Mouse (Mus musculus) naive thymus-derived CD4-positive, alpha-beta T cell, adult 2 months (primary cell): ENCODE data around the gene Glt1d1.
"Not testable (repeated sequence)": the region's sequence is repeated elsewhere in the genome, so short reads cannot be mapped to it uniquely, and the experiment has no call there.

Experiments
- DNase-seq: peaks from one replicate; pipeline ENCODE4 v3.0.0-alpha.2; 2011; ENCODE audit warnings: low read depth

The Glt1d1 gene

GRCm38 (mm10) chr5:127699679-127700078 lies 67.6 kb downstream of the Glt1d1 start:
- no peak for DNase-seq

GRCm38 (mm10) chr5:127700156-127700555 lies 68.1 kb downstream of the Glt1d1 start:
- DNase-seq: no peak

GRCm38 (mm10) chr5:127703609-127704180 lies 71.6 kb downstream of the Glt1d1 start:
- DNase-seq: no peak

GRCm38 (mm10) chr5:127705225-127705624 lies 73.2 kb downstream of the Glt1d1 start:
- DNase-seq: no peak

GRCm38 (mm10) chr5:127705976-127706375 lies 73.9 kb downstream of the Glt1d1 start:
- no peak for DNase-seq

GRCm38 (mm10) chr5:127708143-127708542 lies 76.1 kb downstream of the Glt1d1 start:
- DNase-seq: no peak

- no peak for DNase-seq
These were observed 83.0 kb downstream of the Glt1d1 start for GRCm38 (mm10) chr5:127714783-127715704.

- DNase-seq: no peak
These were observed 88.7 kb downstream of the Glt1d1 start for GRCm38 (mm10) chr5:127720591-127721379.

GRCm38 (mm10) chr5:127722171-127722570 lies 90.1 kb downstream of the Glt1d1 start:
- not testable (repeated sequence) for DNase-seq

- DNase-seq: no peak
These were observed 98.3 kb downstream of the Glt1d1 start for GRCm38 (mm10) chr5:127730351-127730750.

- DNase-seq: no peak
These were observed 109.3 kb downstream of the Glt1d1 start for GRCm38 (mm10) chr5:127741331-127741730.

- not testable (repeated sequence) for DNase-seq
These were observed 117.5 kb downstream of the Glt1d1 start for GRCm38 (mm10) chr5:127749540-127749939.

GRCm38 (mm10) chr5:127751262-127751975 lies 119.4 kb downstream of the Glt1d1 start:
- DNase-seq: no peak

GRCm38 (mm10) chr5:127755594-127755993 lies 123.5 kb downstream of the Glt1d1 start:
- DNase-seq: no peak

- DNase-seq: no peak
These were observed 123.9 kb downstream of the Glt1d1 start for GRCm38 (mm10) chr5:127756011-127756410.

GRCm38 (mm10) chr5:127756671-127757423 lies 124.8 kb downstream of the Glt1d1 start:
- no peak for DNase-seq

- DNase-seq: no peak
These were observed 126.5 kb downstream of the Glt1d1 start for GRCm38 (mm10) chr5:127758576-127758975.
